Mouse (Mus musculus) small intestine, adult 2 months (tissue): ENCODE measurements around the gene Chmp4b.

Experiments
- CTCF ChIP-seq: fragments of 200-500 bp; IDR thresholded peaks from 2 replicates; pipeline ENCODE4 v1.5.1; 2012; ENCODE audit warnings: low read depth, mild to moderate bottlenecking, control low read depth, inconsistent platforms, low read length, moderate library complexity, mixed read lengths; ENCODE audit not compliant: insufficient replicate concordance, insufficient read length; ENCODE audit errors: extremely low read depth
- POLR2A ChIP-seq: fragments of 200-500 bp; IDR thresholded peaks from 2 replicates; pipeline ENCODE4 v1.6.1; 2012; ENCODE audit warnings: low read depth, mild to moderate bottlenecking, control low read depth, inconsistent platforms, low read length, moderate library complexity

DNA sequence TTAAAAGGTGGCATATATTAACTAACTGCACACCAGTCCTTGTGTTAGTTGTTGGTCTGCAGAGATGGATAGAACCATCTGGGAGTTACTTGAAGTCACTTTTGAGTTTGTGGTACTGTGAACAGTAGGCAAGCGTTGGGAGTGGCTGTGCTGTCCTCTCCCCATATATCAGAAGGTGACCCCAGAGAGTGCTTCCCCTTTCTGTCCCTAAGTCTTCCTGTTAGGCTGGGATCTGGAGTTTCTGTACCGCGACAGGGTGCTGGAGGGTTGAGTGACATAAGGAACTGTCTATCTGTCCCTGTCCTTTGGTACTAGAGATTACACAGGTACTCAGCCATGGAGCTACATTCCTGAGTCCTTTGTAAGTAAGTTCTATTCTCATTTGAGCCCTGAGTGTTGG, 35.3 kb downstream of the Chmp4b start:
- TF ChIP-seq CTCF, result no peak
- no peak for TF ChIP-seq POLR2A
